Mouse (Mus musculus): ENCODE results near the gene Slc35f1. TPM values are rescaled to one million over a fixed set of nuclear protein-coding genes. Genes with fewer than 3 reads are reported as not detected.

Gene Slc35f1
- total and polyA plus RNA-seq, 3 experiments: 0.07 to 0.11 TPM; not detected in 1

- Histone ChIP-seq H3K9ac (ENCODE audit: insufficient read depth, low read depth) (no peak overlapping the region), H3K79me2 (replicated peaks; ENCODE audit: control insufficient read depth, extremely low read depth, insufficient read depth, poor library complexity, severe bottlenecking) (no peaks in the 10 kb centered on the region), H3K4me3 (replicated peaks in 1 of 3; ENCODE audit: low read depth in 2 of 3, low read length in 2 of 3, poor library complexity in 1 of 3) (no peak overlapping the region), H3K4me2 (ENCODE audit: insufficient read depth, low read depth, poor library complexity, severe bottlenecking) (no peak overlapping the region), H3K27ac (ENCODE audit: insufficient read depth, low read depth) (no peak overlapping the region), H3K9me3 (replicated peaks; ENCODE audit: low read length) (no peaks in the 10 kb centered on the region), H3K4me1 (ENCODE audit: control insufficient read depth in 1 of 2, insufficient read depth in 2 of 2) (no peaks in the 10 kb centered on the region), H3K36me3 (replicated peaks in 1 of 2; ENCODE audit: control insufficient read depth in 1 of 2, insufficient read depth in 1 of 2, low read length in 1 of 2) (no peaks in the 10 kb centered on the region), H3K27me3 (replicated peaks) (no peaks in the 10 kb centered on the region)
- dilution Hi-C loops (cut with MboI; ENCODE audit: extremely low pct_ligation_motif_present, extremely low pct_unique_long_range_greater_than_20kb, low sequenced_read_pairs) (no loop called here), in situ Hi-C loops (cut with MboI; ENCODE audit: low pct_ligation_motif_present, low pct_unique_long_range_greater_than_20kb, low sequenced_read_pairs) (no loop called here)
- TF ChIP-seq CTCF (conservative IDR thresholded peaks at IDR 0.05 in 1 of 2, IDR thresholded peaks at IDR 0.05 in 1 of 2; ENCODE audit: low read depth in 2 of 2, low read length in 2 of 2) (no peak), GABPA (IDR thresholded peaks at IDR 0.05; ENCODE audit: insufficient replicate concordance, low read depth, low read length) (no peak), ZKSCAN1 (IDR thresholded peaks at IDR 0.05; ENCODE audit: borderline replicate concordance, low read depth, low read length) (no peak), ZC3H11A (IDR thresholded peaks at IDR 0.05; ENCODE audit: low read depth, low read length) (no peak), POLR2A (IDR thresholded peaks at IDR 0.05; ENCODE audit: low read depth, low read length) (no peak), JUND (conservative IDR thresholded peaks at IDR 0.05; ENCODE audit: low read depth, low read length) (no peak), MAZ (IDR thresholded peaks at IDR 0.05; ENCODE audit: low read depth, low read length) (no peak), TBP (conservative IDR thresholded peaks at IDR 0.05; ENCODE audit: low read depth, low read length) (no peak), EP300 (IDR thresholded peaks at IDR 0.05; ENCODE audit: low read length) (no peak)
- no peak for DNase-seq (ENCODE audit: extremely low read depth)
These were observed 122.5 kb downstream of the Slc35f1 start for GRCm38 (mm10) chr10:52812861-52813260.

- H3K36me3 ChIP-seq (replicated peaks in 1 of 2; ENCODE audit: control insufficient read depth in 1 of 2, insufficient read depth in 1 of 2, low read length in 1 of 2): no peaks in the 10 kb centered on the region
- DNase-seq (ENCODE audit: extremely low read depth): no peak
- in situ Hi-C loops (cut with MboI; ENCODE audit: low pct_ligation_motif_present, low pct_unique_long_range_greater_than_20kb, low sequenced_read_pairs) (no loop called here), dilution Hi-C loops (cut with MboI; ENCODE audit: extremely low pct_ligation_motif_present, extremely low pct_unique_long_range_greater_than_20kb, low sequenced_read_pairs) (no loop called here)
- H3K4me3 ChIP-seq (replicated peaks in 1 of 3; ENCODE audit: low read depth in 2 of 3, low read length in 2 of 3, poor library complexity in 1 of 3): no peak overlapping the region
- no peak overlapping the region for H3K27ac ChIP-seq (ENCODE audit: insufficient read depth, low read depth)
- no peaks in the 10 kb centered on the region for H3K79me2 ChIP-seq (replicated peaks; ENCODE audit: control insufficient read depth, extremely low read depth, insufficient read depth, poor library complexity, severe bottlenecking)
- no peaks in the 10 kb centered on the region for H3K4me1 ChIP-seq (ENCODE audit: control insufficient read depth in 1 of 2, insufficient read depth in 2 of 2)
- H3K4me2 ChIP-seq (ENCODE audit: insufficient read depth, low read depth, poor library complexity, severe bottlenecking): no peak overlapping the region
- H3K27me3 ChIP-seq (replicated peaks): no peaks in the 10 kb centered on the region
- no peak for TF ChIP-seq ZC3H11A (IDR thresholded peaks at IDR 0.05; ENCODE audit: low read depth, low read length)
- no peak for TF ChIP-seq KAT2A (IDR thresholded peaks at IDR 0.05; ENCODE audit: insufficient replicate concordance, low read length)
- TF ChIP-seq UBTF (IDR thresholded peaks at IDR 0.05; ENCODE audit: low read depth, low read length): no peak
- no peak for TF ChIP-seq RAD21 (IDR thresholded peaks at IDR 0.05; ENCODE audit: low read depth, low read length)
- TF ChIP-seq JUND (conservative IDR thresholded peaks at IDR 0.05; ENCODE audit: low read depth, low read length): no peak
- TF ChIP-seq SIN3A (IDR thresholded peaks at IDR 0.05; ENCODE audit: low read length): no peak
- TF ChIP-seq TBP (conservative IDR thresholded peaks at IDR 0.05; ENCODE audit: low read depth, low read length): no peak
- H3K9ac ChIP-seq (ENCODE audit: insufficient read depth, low read depth): no peak overlapping the region
- H3K9me3 ChIP-seq (replicated peaks; ENCODE audit: low read length): no peaks in the 10 kb centered on the region
These were observed 124.0 kb downstream of the Slc35f1 start for GRCm38 (mm10) chr10:52814358-52814757.

GRCm38 (mm10) chr10:52819661-52820060, 129.3 kb downstream of the Slc35f1 start:
- Histone ChIP-seq H3K4me2 (ENCODE audit: insufficient read depth, low read depth, poor library complexity, severe bottlenecking) (no peak overlapping the region), H3K9me3 (replicated peaks; ENCODE audit: low read length) (no peaks in the 10 kb centered on the region), H3K4me1 (ENCODE audit: control insufficient read depth in 1 of 2, insufficient read depth in 2 of 2) (no peaks in the 10 kb centered on the region), H3K27me3 (replicated peaks) (no peaks in the 10 kb centered on the region), H3K36me3 (replicated peaks in 1 of 2; ENCODE audit: control insufficient read depth in 1 of 2, insufficient read depth in 1 of 2, low read length in 1 of 2) (no peaks in the 10 kb centered on the region), H3K79me2 (replicated peaks; ENCODE audit: control insufficient read depth, extremely low read depth, insufficient read depth, poor library complexity, severe bottlenecking) (no peaks in the 10 kb centered on the region), H3K27ac (ENCODE audit: insufficient read depth, low read depth) (no peak overlapping the region), H3K9ac (ENCODE audit: insufficient read depth, low read depth) (no peak overlapping the region), H3K4me3 (replicated peaks in 1 of 3; ENCODE audit: low read depth in 2 of 3, low read length in 2 of 3, poor library complexity in 1 of 3) (no peak overlapping the region)
- dilution Hi-C loops (cut with MboI; ENCODE audit: extremely low pct_ligation_motif_present, extremely low pct_unique_long_range_greater_than_20kb, low sequenced_read_pairs) (no loop called here), in situ Hi-C loops (cut with MboI; ENCODE audit: low pct_ligation_motif_present, low pct_unique_long_range_greater_than_20kb, low sequenced_read_pairs) (no loop called here)
- DNase-seq (ENCODE audit: extremely low read depth): no peak
- TF ChIP-seq RCOR1 (conservative IDR thresholded peaks at IDR 0.05; ENCODE audit: low read depth, low read length): no peak
- TF ChIP-seq USF1 (IDR thresholded peaks at IDR 0.05; ENCODE audit: low read depth, low read length): no peak
- TF ChIP-seq SIN3A (IDR thresholded peaks at IDR 0.05; ENCODE audit: low read length): no peak
- TF ChIP-seq MXI1 (IDR thresholded peaks at IDR 0.05; ENCODE audit: low read depth, low read length): no peak
- TF ChIP-seq ZKSCAN1 (IDR thresholded peaks at IDR 0.05; ENCODE audit: borderline replicate concordance, low read depth, low read length): no peak
- no peak for TF ChIP-seq JUND (conservative IDR thresholded peaks at IDR 0.05; ENCODE audit: low read depth, low read length)
- no peak for TF ChIP-seq TCF12 (IDR thresholded peaks at IDR 0.05; ENCODE audit: low read depth, low read length)
- no peak for TF ChIP-seq POLR2A (IDR thresholded peaks at IDR 0.05; ENCODE audit: low read depth, low read length)
- TF ChIP-seq ZMIZ1 (IDR thresholded peaks at IDR 0.05; ENCODE audit: low read depth, low read length): no peak
- no peak for TF ChIP-seq SMC3 (IDR thresholded peaks at IDR 0.05; ENCODE audit: low read depth, low read length)
- TF ChIP-seq MAZ (IDR thresholded peaks at IDR 0.05; ENCODE audit: low read depth, low read length): no peak
- no peak for TF ChIP-seq MYC (IDR thresholded peaks at IDR 0.05; ENCODE audit: low read depth, low read length)
- no peak for TF ChIP-seq EP300 (IDR thresholded peaks at IDR 0.05; ENCODE audit: low read length)
- no peak for TF ChIP-seq ELF1 (IDR thresholded peaks at IDR 0.05; ENCODE audit: low read depth, low read length)
- TF ChIP-seq USF2 (conservative IDR thresholded peaks at IDR 0.05; ENCODE audit: low read depth, low read length): no peak
- TF ChIP-seq NRF1 (IDR thresholded peaks at IDR 0.05; ENCODE audit: low read depth, low read length): no peak

Measured in CH12.LX (cell line).